9 mouse cellular contexts compared by ENCODE assay signal in the genomic region with DNA sequence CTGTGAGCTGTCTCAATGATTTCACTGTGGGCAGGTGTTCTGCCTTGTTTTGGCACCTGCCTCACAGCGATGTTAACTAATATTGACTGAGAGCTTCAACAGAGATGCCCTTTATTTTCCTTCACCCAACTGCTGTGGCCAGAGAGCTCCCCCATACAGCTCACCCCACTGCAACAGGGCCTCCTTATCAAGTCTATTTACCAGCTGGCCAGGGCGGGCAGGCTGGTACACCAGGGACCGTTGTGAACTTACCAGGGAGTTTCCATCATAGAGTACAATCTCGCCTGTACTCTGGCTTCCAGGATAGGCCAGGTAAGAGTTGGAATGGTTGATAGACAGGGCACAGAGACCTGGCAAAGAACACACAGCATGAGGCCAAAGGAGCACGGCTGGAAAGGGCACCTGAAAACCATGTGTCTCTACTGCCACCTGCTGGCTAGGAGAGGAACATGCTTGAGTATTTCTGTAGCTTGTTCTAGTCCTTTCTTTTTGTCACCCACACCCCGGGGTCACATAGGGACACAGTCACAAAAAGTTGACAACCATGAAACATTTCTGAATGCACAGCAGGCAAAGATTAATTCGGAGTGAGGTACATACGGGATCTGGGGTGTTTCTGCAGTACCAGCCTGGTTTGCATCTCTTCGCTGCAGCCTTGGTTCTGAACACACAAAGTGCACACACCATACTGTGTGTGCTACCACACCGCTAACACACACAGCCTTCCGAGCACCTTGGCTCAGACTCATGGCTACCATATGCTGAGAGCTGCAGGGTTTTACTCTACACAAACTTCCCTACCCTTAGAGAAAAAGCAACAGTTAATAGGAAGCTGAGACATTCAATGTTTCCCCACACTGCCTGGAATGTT. TPM values are rescaled to one million over a fixed set of nuclear protein-coding genes. Genes with fewer than 3 reads are reported as not detected.
DNase-seq lines count a peak whose midpoint lies in the region; ATAC-seq and TF ChIP-seq lines count a peak whose summit lies in the region.
"Had no signal": no experiment of that assay in that cellular context is flagged by ENCODE, and none has a peak within 500 bp of the region (broad histone marks: within the 10 kb centered on the region; RNA-seq: fewer than 3 reads in every experiment).

No protein-coding gene starts in this region.

- TF ChIP-seq POLR2A in thymus, adult 2 months (IDR thresholded peaks at IDR 0.05; ENCODE audit: control insufficient read depth, extremely low read depth, insufficient read depth, low read length, poor library complexity) = no peak

- 47% methylated on average over 11 of the region's 11 CpGs for WGBS in forebrain, embryonic 11.5 days
- 45% methylated on average over 11 of the region's 11 CpGs for WGBS in lung, postnatal 0 days
- whole genome bisulfite sequencing in thymus, adult 2 months = 49% methylated on average over 11 of the region's 11 CpGs

- peak; percentile 56 for DNase-seq in ES-E14 (ENCODE audit: low read depth, low spot score)
- peak; percentile 83 for DNase-seq in c-Kit-negative CD71-positive TER-119-positive erythroid progenitor cells, embryonic 14.5 days (ENCODE audit: low read depth, low spot score)
- peak; percentile 83 for DNase-seq in forebrain, embryonic 11.5 days (ENCODE audit: low spot score)
- DNase-seq in heart, postnatal 14 days = peak; percentile 75 to 86
- peak; percentile 48 for DNase-seq in layer of hippocampus, adult 9-11 months
- DNase-seq in lung, postnatal 0 days (ENCODE audit: low spot score) = peak; percentile 88
- peak; percentile 21 for DNase-seq in ovary, postnatal 10 days (ENCODE audit: low spot score)
- peak; percentile 77 for DNase-seq in thymus, adult 2 months

- no peak overlapping the region for H3K9ac ChIP-seq in ES-E14 (ENCODE audit: insufficient read depth, low read depth, low read length, poor library complexity, severe bottlenecking)
- no peak overlapping the region for H3K9ac ChIP-seq in forebrain, embryonic 11.5 days (ENCODE audit: low read length)
- H3K9ac ChIP-seq in lung, postnatal 0 days (replicated peaks; ENCODE audit: low read depth) = no peak overlapping the region

- H3K9me3 ChIP-seq in ES-E14 (ENCODE audit: control insufficient read depth, insufficient read depth, low read depth, low read length) = no peaks in the 10 kb centered on the region
- H3K9me3 ChIP-seq in forebrain, embryonic 11.5 days (ENCODE audit: control insufficient read depth, low read length) = no peaks in the 10 kb centered on the region
- H3K9me3 ChIP-seq in lung, postnatal 0 days (ENCODE audit: low read length) = no peaks in the 10 kb centered on the region

- TF ChIP-seq EP300 in lung, postnatal 0 days (IDR thresholded peaks at IDR 0.05) = no peak

- H3K27ac ChIP-seq in ES-E14 (ENCODE audit: insufficient read depth, low read depth, low read length, poor library complexity, severe bottlenecking) = no peak overlapping the region
- no peak overlapping the region for H3K27ac ChIP-seq in forebrain, embryonic 11.5 days (ENCODE audit: low read depth, low read length)
- H3K27ac ChIP-seq in lung, postnatal 0 days (ENCODE audit: low read length) = no peak overlapping the region
- no peak overlapping the region for H3K27ac ChIP-seq in thymus, adult 2 months (ENCODE audit: control insufficient read depth, insufficient read depth, low read length)
- H3K27ac ChIP-seq: macrophage had no signal

- intact Hi-C loops in heart, postnatal 14 days (cut with DNase I) = loop anchor here (1.0 to 2.0 kb wide), 3 partner anchors 140 to 340 kb away; no protein-coding TSS in a partner anchor

- no peak overlapping the region for H3K4me2 ChIP-seq in forebrain, embryonic 11.5 days (ENCODE audit: low read depth, low read length, severe bottlenecking)
- H3K4me2 ChIP-seq in lung, postnatal 0 days (replicated peaks; ENCODE audit: low read depth, low read length) = no peak overlapping the region

- peak; percentile 99 for TF ChIP-seq CTCF in lung, postnatal 0 days (IDR thresholded peaks at IDR 0.05)
- TF ChIP-seq CTCF in thymus, adult 2 months (IDR thresholded peaks at IDR 0.05; ENCODE audit: borderline replicate concordance, control insufficient read depth, extremely low read depth, insufficient read depth, low read length, poor library complexity) = peak; percentile 32; the same call in 1 of the 2 replicates

- no peaks in the 10 kb centered on the region for H3K27me3 ChIP-seq in forebrain, embryonic 11.5 days (ENCODE audit: control insufficient read depth, insufficient read depth, low read length)
- no peaks in the 10 kb centered on the region for H3K27me3 ChIP-seq in lung, postnatal 0 days (replicated peaks; ENCODE audit: insufficient read depth, low read length)
- no peaks in the 10 kb centered on the region for H3K27me3 ChIP-seq in thymus, adult 2 months (ENCODE audit: control insufficient read depth, insufficient read depth, low read length)

- H3K4me1 ChIP-seq in ES-E14 (ENCODE audit: control insufficient read depth in 2 of 2, insufficient read depth in 2 of 2, low read length in 2 of 2, poor library complexity in 1 of 2) = no peaks in the 10 kb centered on the region
- no peaks in the 10 kb centered on the region for H3K4me1 ChIP-seq in forebrain, embryonic 11.5 days (replicated peaks; ENCODE audit: control insufficient read depth, insufficient read depth, low read length)
- no peaks in the 10 kb centered on the region for H3K4me1 ChIP-seq in lung, postnatal 0 days (ENCODE audit: insufficient read depth, low read depth, low read length)
- H3K4me1 ChIP-seq in thymus, adult 2 months (replicated peaks; ENCODE audit: control insufficient read depth, insufficient read depth, low read length) = peaks cover 9% of the 10 kb centered on the region

- in situ Hi-C loops in ES-E14 (cut with MboI; ENCODE audit: low sequenced_read_pairs in 2 of 2, unreplicated experiment in 2 of 2) = loop anchor here in 1 of 2 experiments (5.0 to 25.0 kb wide), 2 partner anchors 143 to 348 kb away; no protein-coding TSS in a partner anchor

- peak; percentile 62 for ATAC-seq in forebrain, embryonic 11.5 days (replicated peaks; ENCODE audit: low FRiP score)
- ATAC-seq in lung, postnatal 0 days = peak; percentile 61

- H3K4me3 ChIP-seq in ES-E14 (ENCODE audit: insufficient read depth in 1 of 2, low read depth in 1 of 2, low read length in 2 of 2, poor library complexity in 1 of 2, severe bottlenecking in 1 of 2) = no peak overlapping the region
- no peak overlapping the region for H3K4me3 ChIP-seq in forebrain, embryonic 11.5 days (ENCODE audit: low read depth, low read length)
- H3K4me3 ChIP-seq in lung, postnatal 0 days (ENCODE audit: low read depth, low read length) = no peak overlapping the region
- H3K4me3 ChIP-seq in thymus, adult 2 months (ENCODE audit: control insufficient read depth, insufficient read depth, low read length) = no peak overlapping the region

- no peaks in the 10 kb centered on the region for H3K36me3 ChIP-seq in ES-E14 (ENCODE audit: control insufficient read depth, insufficient read depth, low read length, poor library complexity, severe bottlenecking)
- no peaks in the 10 kb centered on the region for H3K36me3 ChIP-seq in forebrain, embryonic 11.5 days (ENCODE audit: control insufficient read depth, insufficient read depth, low read length)
- peaks cover 16% of the 10 kb centered on the region; the same call in 1 of the 2 replicates for H3K36me3 ChIP-seq in lung, postnatal 0 days (ENCODE audit: insufficient read depth, low read length)
- H3K36me3 ChIP-seq in thymus, adult 2 months (ENCODE audit: control insufficient read depth, insufficient read depth, low read length) = no peaks in the 10 kb centered on the region

TF ChIP-seq in ES-E14, 5 proteins besides CTCF, POLR2A, EP300 and RAD21:
- TF ChIP-seq ZC3H11A (IDR thresholded peaks at IDR 0.05; ENCODE audit: borderline replicate concordance, low read depth, low read length) (peak; percentile 87), MAFK (IDR thresholded peaks at IDR 0.05; ENCODE audit: insufficient read depth, low read depth, low read length) (no peak)

RNA-seq across cellular contexts. Expression of a gene that starts 26.7 kb away (rescaled TPM):
- 4.8 and 6.6 TPM in 2 replicates for total RNA-seq in ES-E14 (2012; rRNA removed)
- 11.1 and 14.7 TPM in 2 replicates for polyA plus RNA-seq in forebrain, embryonic 11.5 days (2014; fragmentation: Nextera tagmentation; extraction: Ambion mirVana)
- 100 to 1,000 TPM in 1 of 2 experiments, 10 to 100 TPM in 1; 98.4 to 101 TPM for total RNA-seq in heart, postnatal 14 days (2021)
- 51.4 and 65.1 TPM in 2 replicates for polyA plus RNA-seq in lung, postnatal 0 days (2015; fragmentation: Nextera tagmentation; extraction: Ambion mirVana)
- polyA plus RNA-seq in thymus, adult 2 months (2012; rRNA removed) = 4.7 and 7.0 TPM in 2 replicates

Comparison
In these comparisons a context has a peak if more than half of its experiments do, and no peak if none do; other contexts are left out.
1. DNase-seq: peak in every context shown above with its lines; median percentile 88 in lung, postnatal 0 days; 83 in c-Kit-negative CD71-positive TER-119-positive erythroid progenitor cells, embryonic 14.5 days; 83 in forebrain, embryonic 11.5 days; 80 in heart, postnatal 14 days; 77 in thymus, adult 2 months; 56 in ES-E14; 48 in layer of hippocampus, adult 9-11 months; 21 in ovary, postnatal 10 days.